8 mouse cellular contexts compared by ENCODE assay signal in the genomic region with DNA sequence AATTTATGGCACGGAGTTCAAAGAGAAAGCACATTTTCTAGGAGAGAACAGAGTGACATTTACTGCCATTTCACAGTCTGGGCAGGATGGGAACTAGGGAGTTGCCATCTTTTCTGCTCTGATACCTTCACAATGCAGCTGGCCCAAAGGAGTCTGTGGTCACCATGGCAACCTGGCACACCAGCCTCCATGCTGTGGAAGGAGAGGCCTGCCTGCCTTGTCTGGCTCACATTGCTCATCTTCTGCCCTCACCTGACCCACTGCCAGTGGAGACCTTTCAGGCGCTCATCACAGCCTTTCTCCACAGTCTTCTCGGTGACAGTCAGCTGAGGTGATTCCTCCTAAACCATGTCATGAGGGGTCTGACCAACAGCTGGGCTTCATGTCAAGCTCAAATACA.
DNase-seq lines count a peak whose midpoint lies in the region; ATAC-seq lines count a peak whose summit lies in the region.

No protein-coding gene starts in this region.

- WGBS in forebrain, embryonic 15.5 days = 24% methylated on average over 3 of the region's 3 CpGs

- H3K27me3 ChIP-seq in forebrain, embryonic 15.5 days = no peaks in the 10 kb centered on the region

- no peak overlapping the region for H3K4me2 ChIP-seq in forebrain, embryonic 15.5 days (replicated peaks)

- peak; percentile 81 for ATAC-seq in forebrain, embryonic 15.5 days (replicated peaks)

- peak overlapping the region; percentile 49 for H3K27ac ChIP-seq in forebrain, embryonic 15.5 days (replicated peaks)

- peaks cover 31% of the 10 kb centered on the region for H3K4me1 ChIP-seq in forebrain, embryonic 15.5 days

- no peak overlapping the region for H3K4me3 ChIP-seq in forebrain, embryonic 15.5 days

- H3K9ac ChIP-seq in forebrain, embryonic 15.5 days (replicated peaks) = no peak overlapping the region

- no peaks in the 10 kb centered on the region for H3K9me3 ChIP-seq in forebrain, embryonic 15.5 days

- peak; percentile 68 for DNase-seq in Muller cell, postnatal 12 days (ENCODE audit: inconsistent ontology term)
- DNase-seq in brain, adult 2 months (ENCODE audit: low read depth, low spot score) = peak; percentile 87
- peak; percentile 55 to 57 for DNase-seq in layer of hippocampus, postnatal 36 days
- DNase-seq in ovary, adult 18-20 months (ENCODE audit: low spot score) = peak; percentile 30
- no peak for DNase-seq in spleen, postnatal 10 days (ENCODE audit: low spot score in 2 of 2)
- DNase-seq in gastrocnemius, adult 8-10 months (ENCODE audit: low spot score in 2 of 2) = no peak
- DNase-seq in kidney, adult 9 months = no peak

- H3K36me3 ChIP-seq in forebrain, embryonic 15.5 days = no peaks in the 10 kb centered on the region

Comparison
In these comparisons a context has a peak if more than half of its experiments do, and no peak if none do; other contexts are left out.
1. DNase-seq: peak in Muller cell, postnatal 12 days (single experiment), brain, adult 2 months (single experiment), layer of hippocampus, postnatal 36 days (2 of 2) and ovary, adult 18-20 months (single experiment); none in spleen, postnatal 10 days (0 of 2), gastrocnemius, adult 8-10 months (0 of 2) and kidney, adult 9 months (single experiment).